Mouse (Mus musculus) CH12.LX (cell line): Measurements from ENCODE around the gene Camta1. TPM values are rescaled to one million over a fixed set of nuclear protein-coding genes. Genes with fewer than 3 reads are reported as not detected.

Experiments used
- DNase-seq: peaks from one replicate; pipeline ENCODE4 v3.0.0-alpha.2; 2013; ENCODE audit errors: extremely low read depth
- H3K27ac ChIP-seq: 2 replicates; pipeline ENCODE4 v1.5.1; 2012; ENCODE audit warnings: low read depth, mild to moderate bottlenecking, control low read depth, moderate library complexity; ENCODE audit not compliant: insufficient read depth
- H3K27me3 ChIP-seq: replicated peaks from 2 replicates; pipeline ENCODE3; 2012; ENCODE audit warnings: inconsistent platforms
- H3K36me3 ChIP-seq, 2 experiments: replicated peaks in 1 of 2; 2 replicates each; pipeline versions ENCODE3 to v1.6.1; 2012; ENCODE audit warnings: inconsistent platforms in 1 of 2, low read length in 1 of 2, mild to moderate bottlenecking in 1 of 2, mixed read lengths in 1 of 2, moderate library complexity in 1 of 2; ENCODE audit not compliant: control insufficient read depth in 1 of 2, insufficient read depth in 1 of 2
- H3K4me1 ChIP-seq, 2 experiments: 2 replicates each; pipeline ENCODE4 v1.6.1; 2012; ENCODE audit warnings: inconsistent platforms in 1 of 2, moderate library complexity in 1 of 2; ENCODE audit not compliant: insufficient read depth in 2 of 2, control insufficient read depth in 1 of 2
- H3K4me2 ChIP-seq: 2 replicates; pipeline ENCODE4 v1.6.1; 2012; ENCODE audit warnings: low read depth, mild to moderate bottlenecking, control low read depth; ENCODE audit not compliant: poor library complexity, insufficient read depth, severe bottlenecking
- H3K4me3 ChIP-seq, 3 experiments: fragments of 150-350 bp in 1 of 3; sonication (generic) in 1 of 3; replicated peaks in 1 of 3; 2 replicates each; pipeline versions ENCODE3 to v1.5.1; 2011 to 2012; ENCODE audit warnings: low read depth in 2 of 3, low read length in 2 of 3, mild to moderate bottlenecking in 2 of 3, moderate library complexity in 2 of 3, control low read depth in 1 of 3, improper control_type of control experiment in 1 of 3, inconsistent platforms in 1 of 3, mixed read lengths in 1 of 3; ENCODE audit not compliant: poor library complexity in 1 of 3
- H3K79me2 ChIP-seq: replicated peaks from 2 replicates; pipeline ENCODE4 v1.6.1; 2012; ENCODE audit warnings: mild to moderate bottlenecking, moderate library complexity; ENCODE audit not compliant: control insufficient read depth, poor library complexity, insufficient read depth, severe bottlenecking; ENCODE audit errors: extremely low read depth
- H3K9ac ChIP-seq: 2 replicates; pipeline ENCODE4 v1.6.1; 2012; ENCODE audit warnings: low read depth, mild to moderate bottlenecking, control low read depth, moderate library complexity; ENCODE audit not compliant: insufficient read depth
- H3K9me3 ChIP-seq: replicated peaks from 2 replicates; pipeline ENCODE3; 2012; ENCODE audit warnings: low read length, inconsistent platforms, mixed read lengths
- CHD1 ChIP-seq: IDR thresholded peaks from 2 replicates; pipeline ENCODE4 v1.6.1; 2012; ENCODE audit warnings: low read depth, low read length, improper control_type of control experiment, inconsistent platforms
- CHD2 ChIP-seq: IDR thresholded peaks from 2 replicates; pipeline ENCODE4 v1.6.1; 2011; ENCODE audit warnings: low read length, improper control_type of control experiment
- CTCF ChIP-seq, 2 experiments: IDR thresholded peaks in 1 of 2; conservative IDR thresholded peaks in 1 of 2; 2 replicates each; pipeline ENCODE4 v1.5.1; 2011 to 2012; ENCODE audit warnings: low read depth in 2 of 2, low read length in 2 of 2, improper control_type of control experiment in 1 of 2, inconsistent platforms in 1 of 2, mild to moderate bottlenecking in 1 of 2, moderate library complexity in 1 of 2
- E2F4 ChIP-seq: IDR thresholded peaks from 2 replicates; pipeline ENCODE4 v1.6.1; 2011; ENCODE audit warnings: low read depth, low read length, improper control_type of control experiment; ENCODE audit not compliant: insufficient replicate concordance
- ELF1 ChIP-seq: IDR thresholded peaks from 2 replicates; pipeline ENCODE4 v1.6.1; 2014; ENCODE audit warnings: low read depth, mild to moderate bottlenecking, inconsistent platforms, low read length, improper control_type of control experiment
- EP300 ChIP-seq: IDR thresholded peaks from 2 replicates; pipeline ENCODE4 v1.6.1; 2011; ENCODE audit warnings: low read length, improper control_type of control experiment
- GABPA ChIP-seq: IDR thresholded peaks from 2 replicates; pipeline ENCODE4 v1.6.1; 2012; ENCODE audit warnings: low read depth, low read length, improper control_type of control experiment, inconsistent platforms; ENCODE audit not compliant: insufficient replicate concordance
- IRF4 ChIP-seq: IDR thresholded peaks from 2 replicates; pipeline ENCODE4 v1.6.1; 2014; ENCODE audit warnings: low read depth, mild to moderate bottlenecking, inconsistent platforms, low read length, improper control_type of control experiment
- KAT2A ChIP-seq: IDR thresholded peaks from 2 replicates; pipeline ENCODE4 v1.6.1; 2012; ENCODE audit warnings: low read length, improper control_type of control experiment, inconsistent platforms; ENCODE audit not compliant: insufficient replicate concordance
- MAX ChIP-seq: IDR thresholded peaks from 2 replicates; pipeline ENCODE4 v1.6.1; 2011; ENCODE audit warnings: low read length, improper control_type of control experiment
- NELFE ChIP-seq: IDR thresholded peaks from 2 replicates; pipeline ENCODE4 v1.6.1; 2011; ENCODE audit warnings: low read depth, low read length, improper control_type of control experiment
- NRF1 ChIP-seq: IDR thresholded peaks from 2 replicates; pipeline ENCODE4 v1.6.1; 2014; ENCODE audit warnings: low read depth, mild to moderate bottlenecking, inconsistent platforms, low read length, improper control_type of control experiment, moderate library complexity
- POLR2AphosphoS2 ChIP-seq: IDR thresholded peaks from 2 replicates; pipeline ENCODE4 v1.6.1; 2011; ENCODE audit warnings: low read depth, low read length, improper control_type of control experiment
- RAD21 ChIP-seq: IDR thresholded peaks from 2 replicates; pipeline ENCODE4 v1.6.1; 2011; ENCODE audit warnings: low read depth, mild to moderate bottlenecking, low read length, improper control_type of control experiment, moderate library complexity
- TCF12 ChIP-seq: IDR thresholded peaks from 2 replicates; pipeline ENCODE4 v1.6.1; 2014; ENCODE audit warnings: low read depth, mild to moderate bottlenecking, inconsistent platforms, low read length, improper control_type of control experiment
- USF2 ChIP-seq: conservative IDR thresholded peaks from 2 replicates; pipeline ENCODE4 v1.6.1; 2011; ENCODE audit warnings: low read depth, low read length, improper control_type of control experiment
- ZKSCAN1 ChIP-seq: IDR thresholded peaks from 2 replicates; pipeline ENCODE4 v1.6.1; 2012; ENCODE audit warnings: low read depth, inconsistent platforms, low read length, improper control_type of control experiment, borderline replicate concordance
- ZNF384 ChIP-seq: IDR thresholded peaks from 2 replicates; pipeline ENCODE4 v1.6.1; 2012; ENCODE audit warnings: low read depth, low read length, improper control_type of control experiment, inconsistent platforms
- dilution Hi-C: fragments of 300-500 bp; cut with MboI; formaldehyde crosslinking; loops from 2 replicates; pipeline ENCODE4 v1.14.3; 2020; ENCODE audit warnings: low sequenced_read_pairs; ENCODE audit not compliant: extremely low pct_unique_long_range_greater_than_20kb, extremely low pct_ligation_motif_present
- in situ Hi-C: fragments of 300-500 bp; cut with MboI; formaldehyde crosslinking; loops from 3 replicates; pipeline ENCODE4 v1.14.3; 2019; ENCODE audit warnings: low sequenced_read_pairs, low pct_ligation_motif_present, low pct_unique_long_range_greater_than_20kb, mixed read lengths
- polyA plus RNA-seq: library from polyadenylated mRNA; unstranded; fragments of >175 nt; gene quantifications from 2 replicates; pipeline ENCODE4 v1.2.1, GENCODE M21; 2012; ENCODE audit warnings: low read depth; ENCODE audit not compliant: insufficient read length
- total RNA-seq, 2 experiments: library from RNA; depleted of rRNA; stranded (reverse); fragments of 300-350 nt in 1 of 2; fragments of >200 nt in 1 of 2; gene quantifications; 2 replicates each; pipeline ENCODE4 v1.2.3; 2012 to 2014

Gene Camta1
- total and polyA plus RNA-seq, 3 experiments: 9.9 to 32.5 (median 15.3) TPM

DNA sequence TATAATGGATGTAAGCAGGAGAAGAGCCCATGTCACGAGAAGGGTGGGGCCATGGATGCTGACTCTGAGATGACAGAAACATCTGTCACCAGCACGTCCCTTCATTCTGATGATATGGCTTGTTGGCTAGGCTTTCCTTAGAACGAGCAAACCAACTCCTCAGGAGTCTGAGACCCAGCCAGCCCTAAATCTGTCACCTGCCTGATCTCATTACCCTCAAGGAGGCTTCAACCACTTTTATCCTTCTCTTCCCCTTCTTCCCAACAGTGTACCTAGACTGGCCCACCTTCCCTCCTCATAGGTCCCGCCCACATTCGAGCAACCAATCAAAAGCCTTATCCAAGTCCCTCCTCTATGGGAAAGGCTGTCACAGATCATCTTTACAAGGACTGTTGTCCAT, 173.5 kb downstream of the Camta1 start:
- DNase-seq: no peak
- in situ Hi-C loops: no loop called here

DNA sequence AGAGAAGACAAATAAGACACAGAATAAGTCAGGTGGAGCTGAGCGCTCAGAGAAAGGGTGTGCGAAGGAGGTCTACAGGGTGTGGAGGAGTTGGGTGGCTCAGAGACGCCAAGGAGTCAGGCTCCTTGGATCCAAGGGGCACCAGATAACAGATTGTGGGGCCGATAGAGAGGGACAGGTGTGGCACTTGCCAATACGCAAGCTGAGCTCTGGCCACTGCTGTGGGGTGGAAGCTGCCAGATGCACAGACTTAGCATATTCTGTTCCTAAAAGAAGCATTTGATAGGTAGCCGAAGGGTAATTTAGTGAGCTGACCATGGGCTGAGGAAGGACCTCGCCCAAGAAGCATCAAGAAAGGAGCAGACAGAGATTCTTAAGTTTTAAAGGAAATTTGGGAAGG, 177.1 kb downstream of the Camta1 start:
- no peak for TF ChIP-seq E2F4
- TF ChIP-seq POLR2AphosphoS2: no peak
- TF ChIP-seq ZNF384: no peak
- no peak for TF ChIP-seq MAX
- TF ChIP-seq NRF1: no peak
- TF ChIP-seq TCF12: no peak
- TF ChIP-seq ELF1: no peak
- TF ChIP-seq CHD1: no peak
- no peak for TF ChIP-seq IRF4
- no peak for TF ChIP-seq GABPA
- no peak for TF ChIP-seq EP300
- no peak for TF ChIP-seq NELFE
- no peak for TF ChIP-seq CHD2
- TF ChIP-seq CTCF (conservative IDR thresholded peaks at IDR 0.05 in 1 of 2, IDR thresholded peaks at IDR 0.05 in 1 of 2; ENCODE audit: low read depth in 2 of 2, low read length in 2 of 2): no peak
- TF ChIP-seq KAT2A: no peak
- no peak for TF ChIP-seq ZKSCAN1
- no peak for TF ChIP-seq USF2
- no peak for TF ChIP-seq RAD21
- TF ChIP-seq, all 38 proteins: peak for 0

More for the DNA sequence above, 173.5 kb downstream of the Camta1 start:
- Histone ChIP-seq H3K27me3 (no peaks in the 10 kb centered on the region), H3K4me3 (no peak overlapping the region), H3K4me1 (no peaks in the 10 kb centered on the region), H3K9ac (no peak overlapping the region), H3K27ac (no peak overlapping the region), H3K9me3 (peaks cover 74% of the 10 kb centered on the region), H3K4me2 (no peak overlapping the region), H3K36me3 (no peaks in the 10 kb centered on the region), H3K79me2 (no peaks in the 10 kb centered on the region)
- TF ChIP-seq RAD21: no peak
- no peak for TF ChIP-seq ZNF384
- TF ChIP-seq KAT2A: no peak
- dilution Hi-C loops: no loop called here

More for the DNA sequence above, 177.1 kb downstream of the Camta1 start:
- Histone ChIP-seq H3K36me3 (no peaks in the 10 kb centered on the region), H3K27ac (no peak overlapping the region), H3K27me3 (no peaks in the 10 kb centered on the region), H3K4me3 (no peak overlapping the region), H3K9me3 (peaks cover 69% of the 10 kb centered on the region), H3K4me2 (no peak overlapping the region), H3K9ac (no peak overlapping the region), H3K4me1 (no peaks in the 10 kb centered on the region), H3K79me2 (no peaks in the 10 kb centered on the region)
- in situ Hi-C loops (no loop called here), dilution Hi-C loops (no loop called here)
- DNase-seq: no peak
